Mouse (Mus musculus) cerebellum, postnatal 4 days (tissue): ENCODE data around the gene Zbtb16.

Source experiments
- DNase-seq, 2 experiments: peaks; one replicate each; pipeline ENCODE4 v3.0.0; 2022; ENCODE audit warnings: low spot score in 2 of 2, mixed read lengths in 1 of 2

The Zbtb16 gene

DNA sequence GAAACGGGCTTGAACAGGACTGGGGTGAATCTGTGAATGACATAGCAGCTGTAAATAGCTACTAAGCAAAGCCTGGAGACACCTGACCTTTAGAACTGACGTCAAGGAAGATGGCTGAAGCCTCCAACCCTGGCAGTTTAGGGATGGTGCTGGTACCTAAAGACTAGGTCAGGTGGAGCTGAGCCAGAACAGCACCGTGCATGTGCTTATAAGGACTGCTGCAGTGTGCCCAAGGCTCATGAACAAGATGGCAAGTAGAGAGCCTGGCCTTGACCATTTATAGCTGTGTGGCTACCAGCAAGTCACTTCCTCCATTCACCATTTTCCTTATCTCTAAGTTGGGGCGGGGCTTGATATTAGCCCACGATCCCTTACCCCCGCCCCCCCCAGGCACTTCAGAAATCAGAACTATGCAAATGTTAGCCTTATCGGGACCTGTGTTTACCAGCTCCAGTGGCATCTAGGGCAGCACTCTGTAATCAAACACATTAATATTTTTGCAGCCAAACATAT lies 9.6 kb downstream of the Zbtb16 start:
- no peak for DNase-seq

- no peak for DNase-seq
Observed at GRCm38 (mm10) chr9:48824533-48825130, 11.4 kb downstream of the Zbtb16 start.

DNA sequence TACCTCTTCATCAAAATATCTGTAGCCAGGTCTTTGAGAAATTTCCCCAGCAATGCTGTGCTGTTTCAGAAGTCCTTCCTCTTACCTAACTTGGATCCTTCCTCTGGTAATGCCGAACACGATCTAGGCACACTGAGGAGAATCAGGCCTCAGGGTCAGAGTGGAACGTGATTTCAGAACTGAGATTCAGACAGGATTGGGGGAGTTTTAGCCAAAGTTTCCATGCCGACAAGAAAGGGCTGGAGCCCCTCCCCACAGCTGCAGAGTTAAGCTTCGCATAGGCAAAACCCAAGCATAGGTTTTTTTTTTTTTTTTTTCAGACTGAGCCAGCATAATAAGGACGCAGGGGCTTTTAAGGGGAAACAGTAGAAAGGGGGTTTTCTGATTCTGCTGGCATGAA lies 12.2 kb downstream of the Zbtb16 start:
- no peak for DNase-seq

DNA sequence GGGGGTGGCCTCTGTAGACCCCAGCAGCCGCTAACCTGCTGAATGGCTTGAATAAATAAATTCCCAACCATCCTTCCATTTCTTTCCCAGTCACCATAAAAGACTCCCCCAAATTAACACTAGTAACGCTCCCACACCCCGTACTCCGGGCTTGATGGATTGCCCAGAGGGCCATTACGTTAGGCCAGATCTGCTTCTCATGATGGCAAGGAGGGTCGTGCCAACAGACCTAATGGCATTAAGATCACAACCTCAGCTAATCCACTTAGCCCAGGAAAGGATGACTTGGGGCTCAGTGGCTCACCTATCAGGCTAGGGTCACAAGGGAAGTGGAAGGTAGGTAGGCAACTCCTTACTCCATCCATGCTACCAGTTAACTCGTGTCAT lies 12.7 kb downstream of the Zbtb16 start:
- no peak for DNase-seq

- DNase-seq = no peak
Observed at GRCm38 (mm10) chr9:48822586-48823318, 13.3 kb downstream of the Zbtb16 start.

- no peak for DNase-seq
Observed at GRCm38 (mm10) chr9:48821916-48822585, 14.0 kb downstream of the Zbtb16 start.

DNA sequence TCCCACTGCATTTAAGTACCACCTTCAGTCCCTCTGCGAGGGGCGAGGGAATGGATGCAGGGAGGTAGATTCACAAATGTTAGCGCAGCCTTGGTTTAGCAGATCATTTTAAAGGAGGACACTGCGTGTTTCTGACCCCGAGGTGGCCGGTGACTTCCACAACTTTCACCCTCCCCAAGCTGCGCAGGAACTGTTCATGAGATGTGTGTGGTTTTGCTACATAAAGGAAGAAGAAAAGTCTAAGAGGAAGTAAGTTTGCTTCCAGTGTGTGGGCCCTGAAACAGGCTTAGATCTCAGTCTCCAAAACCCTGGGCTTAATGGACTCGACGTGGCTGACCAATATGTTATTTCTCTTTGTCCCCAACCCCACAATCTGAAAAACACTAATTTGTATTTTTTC lies 14.6 kb downstream of the Zbtb16 start:
- DNase-seq = no peak

DNA sequence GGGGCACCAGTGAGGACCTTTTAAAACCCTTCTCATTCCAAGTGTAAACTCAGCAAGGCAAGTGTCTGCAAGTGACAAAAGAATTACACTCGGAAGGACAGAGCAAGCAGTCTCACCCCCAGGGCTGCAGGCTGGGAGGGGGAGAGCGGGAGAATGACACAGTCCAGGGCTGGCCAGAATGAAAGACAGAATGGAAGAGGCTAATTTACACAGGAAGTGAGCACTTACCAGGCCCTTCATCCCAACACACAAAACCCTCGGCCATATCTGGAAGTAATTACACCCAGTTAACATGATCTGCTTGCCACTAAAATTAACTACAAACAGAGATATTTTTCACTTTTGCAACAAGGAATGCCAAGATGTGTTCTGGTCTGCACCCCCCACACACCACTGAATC lies 15.2 kb downstream of the Zbtb16 start:
- DNase-seq = no peak

DNA sequence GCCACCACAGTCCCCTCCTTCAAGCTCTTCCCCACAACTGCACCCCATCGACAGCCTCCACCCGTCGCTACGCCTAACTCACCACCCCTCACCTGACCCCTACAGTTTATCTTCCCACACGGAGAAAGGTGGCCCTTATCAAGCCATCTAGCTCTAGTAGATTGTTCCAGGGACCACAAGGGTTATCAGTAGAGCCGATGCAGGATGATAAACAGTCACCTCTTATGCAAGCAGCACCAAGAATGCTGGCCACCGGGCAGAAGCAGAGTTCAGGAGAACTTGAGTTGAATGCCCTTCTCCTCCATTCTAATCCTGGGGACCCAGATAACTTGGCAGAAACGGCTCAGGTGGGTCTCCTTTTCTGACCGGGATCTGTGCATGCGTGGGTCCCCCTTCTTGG lies 16.3 kb downstream of the Zbtb16 start:
- no peak for DNase-seq

- no peak for DNase-seq
Observed at GRCm38 (mm10) chr9:48819137-48819536, 16.9 kb downstream of the Zbtb16 start.

DNA sequence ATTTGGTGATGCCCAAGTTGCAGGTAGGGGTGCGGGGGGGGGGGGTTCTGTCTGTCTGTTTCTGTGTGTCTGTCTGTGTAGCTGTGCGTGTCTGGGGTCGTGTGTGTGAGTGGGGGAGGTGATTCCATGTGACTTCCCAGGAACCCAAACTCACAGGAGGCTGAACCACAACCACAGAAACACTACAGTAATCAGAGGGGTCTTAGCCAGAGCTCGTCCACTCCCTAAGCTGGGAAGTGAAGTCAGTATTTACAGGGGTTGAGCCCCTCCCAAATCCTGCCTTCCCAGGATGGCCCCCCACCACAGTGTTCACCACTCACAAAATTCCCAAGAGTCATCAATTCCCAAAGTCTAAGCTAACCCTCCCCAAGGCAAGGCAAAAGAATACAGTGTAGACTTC lies 18.1 kb downstream of the Zbtb16 start:
- DNase-seq = no peak

DNA sequence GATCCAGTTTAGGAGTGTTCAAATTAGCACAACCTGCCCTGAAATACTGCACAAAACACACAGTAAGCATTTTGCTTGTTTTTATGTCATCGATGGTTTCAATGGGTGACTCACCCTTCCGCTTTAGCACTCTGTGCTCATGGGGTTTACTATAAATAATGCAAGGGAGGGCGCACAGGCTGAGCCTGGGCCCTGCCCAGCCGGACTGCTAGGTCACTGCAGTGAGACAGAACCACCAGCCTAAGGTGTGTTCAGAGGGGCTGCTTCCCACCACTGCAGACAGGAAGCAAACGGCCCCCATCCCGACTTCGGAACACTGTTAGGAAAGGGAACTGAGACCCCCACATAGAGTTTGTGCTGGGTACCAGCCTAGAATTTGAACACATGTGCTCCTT lies 18.6 kb downstream of the Zbtb16 start:
- DNase-seq = no peak

DNA sequence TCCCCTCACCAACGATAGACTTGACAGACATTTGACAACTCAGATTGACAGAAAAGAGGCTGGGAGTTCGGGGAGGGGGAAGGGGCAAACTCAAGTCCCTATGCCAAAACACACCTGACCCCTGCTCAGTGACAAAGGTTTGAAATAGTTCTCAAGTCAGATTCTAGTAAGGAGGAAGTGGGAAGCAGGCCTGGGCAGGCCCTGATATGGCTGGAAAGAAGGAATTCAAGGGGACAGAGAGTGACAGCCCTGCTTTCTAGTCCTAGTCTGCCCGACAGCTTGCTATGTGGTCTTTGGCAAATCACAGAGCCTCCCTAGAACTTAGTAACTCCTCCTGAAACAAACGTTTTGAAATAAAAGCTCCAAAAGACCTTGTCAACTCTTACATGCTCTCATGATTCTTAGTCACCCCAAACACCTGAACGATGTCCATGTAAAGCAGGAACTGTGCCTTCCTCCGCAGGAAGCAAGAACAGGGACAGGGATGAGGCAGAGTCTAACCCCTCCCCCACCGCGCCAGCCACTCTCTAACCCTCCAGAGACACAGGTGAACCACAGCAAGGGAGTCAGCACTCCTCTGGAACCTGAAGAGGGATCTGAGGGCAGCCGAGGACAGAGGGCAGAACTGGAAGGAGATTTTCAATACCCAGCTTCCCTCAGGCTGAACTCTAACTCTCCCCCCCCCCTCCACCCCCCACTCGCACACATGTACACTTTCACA lies 19.2 kb downstream of the Zbtb16 start:
- DNase-seq = no peak

DNA sequence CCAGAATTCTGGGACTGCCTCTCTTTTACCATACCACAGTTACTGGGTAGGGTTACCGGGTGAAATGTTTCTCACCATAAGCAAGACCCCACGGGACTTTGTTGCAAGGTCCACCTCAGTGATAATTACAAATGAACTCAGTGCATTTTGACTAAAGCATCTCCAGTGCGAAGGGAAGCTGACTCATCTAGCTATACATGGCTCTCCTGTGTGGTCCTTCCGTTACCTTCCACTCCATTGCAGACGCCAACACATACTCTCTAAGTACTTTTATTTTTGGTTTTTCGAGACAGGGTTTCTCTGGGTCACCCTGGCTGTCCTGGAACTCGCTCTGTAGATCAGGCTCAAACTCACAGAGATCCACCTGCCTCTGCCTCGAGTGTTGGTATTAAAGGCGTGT lies 19.9 kb downstream of the Zbtb16 start:
- no peak for DNase-seq

DNA sequence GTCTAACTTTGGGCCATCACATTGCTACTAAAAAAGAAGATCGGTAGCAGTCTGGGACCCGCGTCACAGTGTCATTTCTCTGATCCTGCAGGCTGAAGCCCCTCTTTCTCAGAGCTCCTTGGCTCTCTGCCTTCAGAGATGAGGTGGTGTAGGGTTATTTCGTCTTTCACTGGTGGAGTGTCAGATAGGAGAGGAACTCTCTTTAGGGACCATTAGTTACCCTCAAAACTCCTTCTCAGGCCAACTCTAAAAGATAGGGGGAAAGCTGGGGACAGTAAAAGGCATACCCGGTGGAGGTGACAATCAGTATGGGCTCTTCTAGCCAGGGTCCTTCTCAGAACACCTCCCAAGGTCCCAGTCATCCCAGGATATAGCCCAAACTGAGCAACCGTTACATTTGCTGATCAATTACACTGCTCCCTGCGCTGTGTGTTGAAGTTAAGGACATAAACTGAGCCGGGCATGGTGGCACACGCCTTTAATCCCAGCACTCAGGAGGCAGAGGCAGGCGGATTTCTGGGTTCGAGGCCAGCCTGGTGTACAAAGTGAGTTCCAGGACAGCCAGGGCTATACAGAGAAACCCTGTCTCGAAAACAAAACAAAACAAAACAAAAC lies 21.0 kb downstream of the Zbtb16 start:
- no peak for DNase-seq

DNA sequence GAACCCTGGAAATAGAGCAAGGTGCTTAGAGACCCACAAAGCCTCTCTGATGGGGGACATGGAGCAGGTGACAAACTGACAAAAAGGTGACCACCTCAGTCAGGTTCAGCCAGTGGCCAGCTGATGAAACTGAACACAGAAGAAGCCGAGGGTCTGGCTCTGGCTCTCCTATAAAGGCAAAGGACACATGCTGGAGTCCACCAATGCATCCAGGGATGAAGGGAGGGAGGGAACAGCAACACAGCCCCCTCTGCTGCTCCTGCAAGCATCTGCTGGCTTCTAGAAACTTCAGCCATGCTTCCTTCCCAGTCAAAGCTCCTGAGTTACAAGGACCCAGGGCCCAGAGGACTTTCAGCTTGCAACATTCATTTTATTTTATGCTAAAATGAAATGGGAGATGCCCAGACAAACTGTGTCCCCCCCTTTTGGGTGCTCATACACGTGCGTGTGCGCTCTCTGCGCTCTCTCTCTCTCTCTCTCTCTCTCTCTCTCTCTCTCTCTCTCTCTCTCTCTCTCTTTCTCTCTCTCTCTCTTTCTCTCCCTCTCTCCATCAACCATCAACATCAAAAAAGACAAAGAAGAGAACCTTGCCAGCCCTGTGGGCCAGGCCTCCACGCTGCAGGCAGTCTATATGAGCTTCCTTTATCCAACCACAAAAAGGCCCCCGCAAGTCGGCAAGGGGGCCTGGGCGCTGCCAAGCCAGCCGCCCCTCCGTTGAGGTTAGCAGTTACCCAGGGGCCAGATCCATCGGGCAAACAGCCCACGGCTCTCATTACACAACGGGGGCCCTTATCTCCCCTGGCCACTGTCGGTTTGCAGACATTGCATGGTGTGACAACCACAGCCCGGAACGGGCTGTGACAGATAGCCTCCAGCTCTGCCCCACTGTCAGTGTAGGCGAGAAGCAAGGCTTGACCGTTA lies 21.8 kb downstream of the Zbtb16 start:
- no peak for DNase-seq

DNA sequence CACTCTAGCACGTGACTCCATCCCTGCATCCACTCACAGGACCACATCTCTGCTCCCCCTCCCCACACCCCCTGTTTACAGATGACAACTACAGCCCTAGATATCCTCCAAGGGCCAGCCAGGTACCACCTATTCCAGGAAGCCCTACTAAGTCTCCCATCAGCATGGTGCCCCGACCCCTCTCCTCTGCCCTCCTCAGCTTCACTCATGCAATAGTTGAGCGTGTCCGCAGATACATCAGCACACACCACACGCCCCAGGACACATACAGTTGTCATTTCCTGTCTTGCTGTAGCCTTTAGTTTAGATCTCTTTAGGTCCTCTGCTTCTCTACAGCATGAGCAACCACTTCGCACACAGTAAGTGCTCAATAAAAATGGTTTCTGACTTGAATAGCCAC lies 23.7 kb downstream of the Zbtb16 start:
- DNase-seq = no peak

- no peak for DNase-seq
Observed at GRCm38 (mm10) chr9:48806591-48806990, 29.4 kb downstream of the Zbtb16 start.

GRCm38 (mm10) chr9:48805850-48806249 lies 30.2 kb downstream of the Zbtb16 start:
- DNase-seq = no peak

- DNase-seq = no peak
Observed at GRCm38 (mm10) chr9:48804509-48804908, 31.5 kb downstream of the Zbtb16 start.
